Mouse (Mus musculus): Measurements from ENCODE around the gene Abhd11.

- TF ChIP-seq POLR2A (IDR thresholded peaks at IDR 0.05; ENCODE audit: insufficient read depth, low read depth, low read length) (no peak), CTCF (IDR thresholded peaks at IDR 0.05) (no peak), EP300 (IDR thresholded peaks at IDR 0.05; ENCODE audit: insufficient read depth, low read depth, low read length) (no peak)
Observed at GRCm38 (mm10) chr5:135010320-135010709, 1.4 kb downstream of the Abhd11 start.

Measured in heart, adult 2 months (tissue).